Mouse (Mus musculus): ENCODE data around the gene Prh1. TPM values are rescaled to one million over a fixed set of nuclear protein-coding genes. Genes with fewer than 3 reads are reported as not detected.
"Not testable (repeated sequence)": the region's sequence is repeated elsewhere in the genome, so short reads cannot be mapped to it uniquely, and the experiment has no call there.

Gene Prh1
- not detected in 2 replicates for polyA plus RNA-seq (2015; fragmentation: Nextera tagmentation; extraction: Ambion mirVana)

DNA sequence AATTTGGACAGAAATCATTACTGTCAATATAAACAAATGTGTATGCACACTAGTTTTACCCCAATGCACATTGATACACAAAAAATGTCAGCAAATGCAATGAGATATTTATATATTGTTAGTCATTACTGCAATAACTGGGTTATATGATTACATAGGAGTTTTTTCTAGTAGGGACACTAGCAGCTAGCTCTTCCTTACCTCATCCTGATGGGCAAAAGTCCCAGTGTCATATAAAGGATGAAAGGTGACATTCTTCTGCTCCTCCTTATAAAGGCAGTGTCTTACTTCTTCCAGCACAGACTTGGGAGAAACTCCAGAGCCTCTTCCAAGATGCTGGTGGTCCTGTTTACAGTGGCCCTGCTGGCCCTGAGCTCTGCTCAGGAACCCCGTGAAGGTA is at the start of gene Prh1:
Gene Prh1 (plus strand): TSS at position 301 of the 400 bp plus-strand sequence.
- H3K9me3 ChIP-seq (ENCODE audit: control insufficient read depth, low read length); H3K36me3 ChIP-seq (ENCODE audit: control insufficient read depth, insufficient read depth, low read length); H3K4me3 ChIP-seq (ENCODE audit: low read length); H3K9ac ChIP-seq (ENCODE audit: low read depth, low read length); H3K27ac ChIP-seq (ENCODE audit: low read length); ATAC-seq; H3K4me2 ChIP-seq (ENCODE audit: low read depth, low read length); H3K4me1 ChIP-seq (ENCODE audit: control insufficient read depth, insufficient read depth, low read length); H3K27me3 ChIP-seq (replicated peaks; ENCODE audit: control insufficient read depth, insufficient read depth, low read length): not testable (repeated sequence)
- WGBS: 81% methylated on average over 1 of the region's 1 CpGs

DNA sequence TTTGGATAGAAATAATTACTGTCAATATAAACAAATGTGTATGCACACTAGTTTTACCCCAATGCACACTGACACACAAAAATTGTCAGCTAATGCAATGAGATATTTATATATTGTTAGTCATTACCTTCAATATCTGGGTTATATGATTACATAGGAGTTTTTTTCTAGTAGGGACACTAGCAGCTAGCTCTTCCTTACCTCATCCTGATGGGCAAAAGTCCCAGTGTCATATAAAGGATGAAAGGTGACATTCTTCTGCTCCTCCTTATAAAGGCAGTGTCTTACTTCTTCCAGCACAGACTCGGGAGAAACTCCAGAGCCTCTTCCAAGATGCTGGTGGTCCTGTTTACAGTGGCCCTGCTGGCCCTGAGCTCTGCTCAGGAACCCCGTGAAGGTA is 26.0 kb downstream of the Prh1 start, which contains the start of gene Prp2:
Gene Prp2 (plus strand): TSS at position 301 of the 400 bp plus-strand sequence.
- not testable (repeated sequence) for H3K36me3 ChIP-seq (ENCODE audit: control insufficient read depth, insufficient read depth, low read length); H3K9me3 ChIP-seq (ENCODE audit: control insufficient read depth, low read length); H3K27ac ChIP-seq (ENCODE audit: low read length); H3K9ac ChIP-seq (ENCODE audit: low read depth, low read length); H3K4me2 ChIP-seq (ENCODE audit: low read depth, low read length); H3K4me3 ChIP-seq (ENCODE audit: low read length); H3K27me3 ChIP-seq (replicated peaks; ENCODE audit: control insufficient read depth, insufficient read depth, low read length); H3K4me1 ChIP-seq (ENCODE audit: control insufficient read depth, insufficient read depth, low read length); ATAC-seq
- WGBS: 64% methylated on average over 2 of the region's 2 CpGs

Other genes with a start within 250 kb of the Prh1 start
- gene Gm8882, start 205.7 kb upstream of the Prh1 start, polyA plus RNA-seq (2015; fragmentation: Nextera tagmentation; extraction: Ambion mirVana): not detected in 2 replicates
- gene Prp2, start 26.1 kb downstream of the Prh1 start, polyA plus RNA-seq (2015; fragmentation: Nextera tagmentation; extraction: Ambion mirVana): not detected in 2 replicates
- not detected in 2 replicates for gene A630073D07Rik, start 81.7 kb downstream of the Prh1 start, polyA plus RNA-seq (2015; fragmentation: Nextera tagmentation; extraction: Ambion mirVana)
- not detected in 2 replicates for gene Tas2r120, start 87.1 kb downstream of the Prh1 start, polyA plus RNA-seq (2015; fragmentation: Nextera tagmentation; extraction: Ambion mirVana)
- not detected in 2 replicates for gene Tas2r121, start 131.2 kb downstream of the Prh1 start, polyA plus RNA-seq (2015; fragmentation: Nextera tagmentation; extraction: Ambion mirVana)
- gene Tas2r122, start 142.1 kb downstream of the Prh1 start, polyA plus RNA-seq (2015; fragmentation: Nextera tagmentation; extraction: Ambion mirVana): not detected in 2 replicates
- not detected in 2 replicates for gene Tas2r115, start 168.2 kb downstream of the Prh1 start, polyA plus RNA-seq (2015; fragmentation: Nextera tagmentation; extraction: Ambion mirVana)
- not detected in 2 replicates for gene Tas2r124, start 184.9 kb downstream of the Prh1 start, polyA plus RNA-seq (2015; fragmentation: Nextera tagmentation; extraction: Ambion mirVana)
- not detected in 2 replicates for gene Tas2r102, start 192.3 kb downstream of the Prh1 start, polyA plus RNA-seq (2015; fragmentation: Nextera tagmentation; extraction: Ambion mirVana)
- not detected in 2 replicates for gene Tas2r136, start 208.4 kb downstream of the Prh1 start, polyA plus RNA-seq (2015; fragmentation: Nextera tagmentation; extraction: Ambion mirVana)
- gene Tas2r117, start 233.0 kb downstream of the Prh1 start, polyA plus RNA-seq (2015; fragmentation: Nextera tagmentation; extraction: Ambion mirVana): not detected in 2 replicates

Measured in intestine, embryonic 16.5 days (tissue).